Mouse (Mus musculus) liver, postnatal 0 days (tissue): ENCODE measurements around the gene Glra3. TPM values are rescaled to one million over a fixed set of nuclear protein-coding genes. Genes with fewer than 3 reads are reported as not detected.

ENCODE experiments used
- ATAC-seq: fragments of 200-750 bp; cut with Nextera tagmentation; 2 replicates; pipeline ENCODE4 v1.8.0; 2017; ENCODE audit warnings: mild to moderate bottlenecking, moderate library complexity
- DNase-seq: peaks from one replicate; pipeline ENCODE4 v3.0.0-alpha.2; 2016
- H3K27ac ChIP-seq: fragments of 300-500 bp; sonication (generic); 2 replicates; pipeline ENCODE4 v1.5.1; 2014; ENCODE audit warnings: antibody characterized with exemption, moderate library complexity, mild to moderate bottlenecking, low read depth
- H3K27me3 ChIP-seq: fragments of 300-500 bp; sonication (generic); 2 replicates; pipeline ENCODE4 v1.6.1; 2014; ENCODE audit warnings: low read length, control low read depth, mixed read lengths; ENCODE audit not compliant: insufficient read depth
- H3K36me3 ChIP-seq: fragments of 300-500 bp; sonication (generic); replicated peaks from 2 replicates; pipeline ENCODE4 v1.6.1; 2014; ENCODE audit warnings: mild to moderate bottlenecking, control low read depth, low read length, moderate library complexity, mixed read lengths; ENCODE audit not compliant: insufficient read depth
- H3K4me1 ChIP-seq: fragments of 300-500 bp; sonication (generic); 2 replicates; pipeline ENCODE4 v1.6.1; 2014; ENCODE audit warnings: antibody characterized with exemption, mild to moderate bottlenecking, control low read depth; ENCODE audit not compliant: insufficient read depth
- H3K4me2 ChIP-seq: fragments of 300-500 bp; sonication (generic); 2 replicates; pipeline ENCODE4 v1.6.1; 2014; ENCODE audit warnings: low read depth, mild to moderate bottlenecking, low read length, moderate library complexity, mixed read lengths
- H3K4me3 ChIP-seq: fragments of 300-500 bp; sonication (generic); 2 replicates; pipeline ENCODE4 v1.5.1; 2014; ENCODE audit warnings: low read depth, low read length
- H3K9ac ChIP-seq: fragments of 300-500 bp; sonication (generic); replicated peaks from 2 replicates; pipeline ENCODE4 v1.6.1; 2014; ENCODE audit warnings: mild to moderate bottlenecking, moderate library complexity
- H3K9me3 ChIP-seq: fragments of 300-500 bp; sonication (generic); 2 replicates; pipeline ENCODE4 v1.6.1; 2016; ENCODE audit warnings: mild to moderate bottlenecking, control low read depth, low read length, mixed read lengths
- CTCF ChIP-seq: sonication (generic); IDR thresholded peaks from 2 replicates; pipeline ENCODE4 v1.5.1; 2016; ENCODE audit warnings: antibody characterized with exemption, low read depth
- EP300 ChIP-seq: IDR thresholded peaks from 2 replicates; pipeline ENCODE4 v1.6.1; 2016; ENCODE audit warnings: antibody characterized with exemption, low read depth, mild to moderate bottlenecking
- WGBS: fragments of 180-500 bp; shearing (Covaris S2); extraction: QIAGEN DNeasy Blood & Tissue Kit; methylation state at CpG from one replicate; pipeline ENCODE4 v1.1.7; 2014; ENCODE audit not compliant: insufficient replicate concordance; 5-methylcytosine and 5-hydroxymethylcytosine counted together
- polyA plus RNA-seq: library from polyadenylated mRNA; unstranded; fragments of >200 nt; fragmentation: Nextera tagmentation; extraction: Ambion mirVana; gene quantifications from 2 replicates; pipeline ENCODE4 v1.2.1, GENCODE M21; 2015

Gene Glra3
- polyA plus RNA-seq, 1 experiment from 2014 or later, result not detected

DNA sequence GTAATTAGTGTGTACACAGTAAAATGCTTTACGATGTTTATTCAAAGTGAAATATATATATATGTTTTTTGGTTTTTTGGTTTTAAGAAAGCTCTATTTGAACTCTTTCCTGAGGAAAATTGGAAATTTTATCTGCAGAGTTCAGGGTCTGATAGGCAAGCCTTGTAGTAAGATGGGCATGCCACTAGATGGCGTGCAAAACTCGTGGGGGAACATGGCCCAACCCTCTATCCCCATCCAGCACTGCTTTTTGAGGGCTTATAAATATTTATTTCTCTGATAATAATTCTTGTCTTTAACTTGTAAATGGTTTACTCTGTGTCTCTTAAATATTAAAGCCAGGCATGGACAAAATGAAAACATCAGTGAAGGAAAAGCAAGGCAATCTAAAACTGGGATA, 122.8 kb downstream of the Glra3 start:
- DNase-seq (peak; percentile 62), ATAC-seq (no peak)
- Histone ChIP-seq H3K36me3 (no peaks in the 10 kb centered on the region), H3K27me3 (no peaks in the 10 kb centered on the region), H3K9ac (no peak overlapping the region), H3K4me3 (no peak overlapping the region), H3K9me3 (no peaks in the 10 kb centered on the region), H3K4me1 (no peaks in the 10 kb centered on the region), H3K27ac (no peak overlapping the region), H3K4me2 (no peak overlapping the region)
- TF ChIP-seq CTCF (peak; percentile 82), EP300 (no peak)
- 17% methylated on average over 3 of the region's 3 CpGs for WGBS

DNA sequence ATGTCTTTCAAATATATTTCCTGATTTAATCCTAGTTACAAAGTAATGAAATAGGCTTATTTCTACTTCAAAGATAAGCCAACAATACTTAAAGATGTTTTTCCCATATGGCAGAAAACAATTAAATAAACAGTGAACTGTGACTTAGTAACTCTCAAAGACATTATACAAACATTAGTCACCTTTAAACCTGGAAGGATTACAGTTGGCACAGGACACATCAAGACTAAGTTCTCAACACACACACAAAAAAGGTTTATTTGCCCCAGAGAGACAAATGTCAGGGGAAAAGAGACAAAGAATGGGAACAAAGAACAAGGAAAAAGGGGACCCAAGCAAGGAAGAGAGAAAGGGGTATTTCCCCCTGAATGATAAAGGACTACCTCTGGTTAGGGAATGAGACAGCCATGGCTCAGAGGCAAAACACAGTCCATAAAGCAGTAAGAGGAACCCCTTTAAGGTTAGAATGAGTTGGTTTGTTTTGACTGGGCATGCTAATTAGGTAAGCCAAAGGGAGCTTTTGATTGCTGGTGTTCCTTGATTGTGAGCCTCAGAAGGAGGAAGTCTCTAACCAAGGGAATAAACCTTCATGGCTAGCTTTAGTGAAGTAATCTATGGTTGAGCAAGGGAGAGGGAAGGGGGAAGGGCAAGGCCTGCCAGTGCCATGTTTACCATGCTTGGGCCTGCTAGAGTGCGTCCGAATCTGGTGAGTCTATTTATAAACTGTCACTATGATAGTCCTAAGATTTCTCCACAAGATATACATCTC, 130.4 kb downstream of the Glra3 start:
- no peaks in the 10 kb centered on the region for H3K9me3 ChIP-seq
- TF ChIP-seq CTCF (no peak), EP300 (no peak)
- H3K4me3 ChIP-seq, result no peak overlapping the region
- peak; percentile 17; the same call in 1 of the 2 replicates for ATAC-seq
- no peaks in the 10 kb centered on the region for H3K27me3 ChIP-seq
- H3K36me3 ChIP-seq, result no peaks in the 10 kb centered on the region
- H3K4me1 ChIP-seq, result no peaks in the 10 kb centered on the region
- H3K4me2 ChIP-seq, result no peak overlapping the region
- DNase-seq, result no peak
- WGBS, result 44% methylated on average over 2 of the region's 2 CpGs
- H3K27ac ChIP-seq, result no peak overlapping the region
- no peak overlapping the region for H3K9ac ChIP-seq

DNA sequence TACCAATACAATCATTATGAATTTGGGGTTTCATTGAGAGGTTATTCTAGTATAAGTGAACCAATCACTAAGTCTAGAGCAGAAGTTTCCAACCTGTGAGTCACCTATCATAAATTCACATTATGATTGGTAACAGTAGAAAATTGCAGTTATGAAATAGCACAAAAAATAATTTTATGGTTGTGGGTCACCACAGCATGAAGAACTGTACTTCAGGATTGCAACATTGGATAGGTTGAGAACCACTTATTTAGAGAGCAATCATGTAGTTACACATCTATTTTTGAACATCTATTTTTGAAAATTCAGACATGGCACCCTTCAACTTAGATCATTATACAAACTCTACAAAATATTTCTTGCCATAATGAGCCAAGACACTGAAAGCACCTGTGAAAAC, 143.4 kb downstream of the Glra3 start:
- Histone ChIP-seq H3K9me3 (no peaks in the 10 kb centered on the region), H3K4me1 (no peaks in the 10 kb centered on the region), H3K27me3 (no peaks in the 10 kb centered on the region), H3K36me3 (no peaks in the 10 kb centered on the region), H3K4me3 (no peak overlapping the region), H3K4me2 (no peak overlapping the region), H3K27ac (no peak overlapping the region), H3K9ac (no peak overlapping the region)
- no peak for ATAC-seq
- DNase-seq, result no peak
- TF ChIP-seq EP300, result no peak
- no peak for TF ChIP-seq CTCF

DNA sequence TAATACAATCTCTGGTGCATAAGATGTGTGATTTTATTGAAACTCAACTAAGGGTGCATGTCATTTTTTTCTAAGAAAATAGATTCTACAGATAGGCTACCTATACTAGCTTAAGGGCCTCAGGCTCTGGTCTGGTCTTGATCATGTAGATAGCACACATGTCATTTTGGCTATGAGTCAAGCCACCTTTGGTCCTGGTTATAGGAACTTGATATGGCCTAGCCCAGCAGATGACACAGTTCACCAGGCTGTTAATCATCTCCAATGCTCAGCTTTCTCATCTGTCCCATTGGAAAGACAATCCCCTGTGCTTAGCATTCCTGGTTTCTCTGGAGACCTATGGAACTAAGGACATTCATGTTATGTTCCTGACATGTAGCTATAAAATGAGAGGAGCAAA, 154.1 kb downstream of the Glra3 start:
- no peak for DNase-seq
- TF ChIP-seq CTCF, result no peak
- no peak for TF ChIP-seq EP300
- peak; percentile 57 for ATAC-seq

DNA sequence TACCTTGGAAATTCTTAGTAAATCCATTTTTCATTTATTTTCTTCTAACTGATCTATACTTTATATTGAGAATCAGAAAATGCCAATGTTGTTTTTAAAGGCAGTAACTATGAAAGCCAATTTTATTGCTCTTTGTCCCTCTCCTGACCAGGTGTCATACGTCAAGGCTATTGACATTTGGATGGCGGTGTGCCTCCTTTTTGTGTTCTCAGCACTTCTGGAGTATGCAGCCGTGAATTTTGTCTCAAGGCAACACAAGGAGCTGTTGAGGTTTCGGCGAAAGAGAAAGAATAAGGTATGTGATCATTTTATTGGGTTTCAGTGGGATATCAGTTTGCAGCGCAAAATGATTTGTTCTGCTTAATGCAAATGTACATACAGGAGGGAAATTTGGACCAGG, 170.0 kb downstream of the Glra3 start:
- H3K9me3 ChIP-seq, result no peaks in the 10 kb centered on the region
- H3K27me3 ChIP-seq, result no peaks in the 10 kb centered on the region
- no peak for TF ChIP-seq EP300
- TF ChIP-seq CTCF, result no peak
- no peak overlapping the region for H3K27ac ChIP-seq
- no peaks in the 10 kb centered on the region for H3K36me3 ChIP-seq
- no peak overlapping the region for H3K4me3 ChIP-seq
- no peak overlapping the region for H3K4me2 ChIP-seq
- H3K4me1 ChIP-seq, result no peaks in the 10 kb centered on the region
- no peak overlapping the region for H3K9ac ChIP-seq
- DNase-seq (no peak), ATAC-seq (no peak)
- 77% methylated on average over 6 of the region's 6 CpGs for WGBS

More for the DNA sequence above, 154.1 kb downstream of the Glra3 start:
- Histone ChIP-seq H3K36me3 (no peaks in the 10 kb centered on the region), H3K9ac (no peak overlapping the region), H3K4me1 (no peaks in the 10 kb centered on the region), H3K9me3 (no peaks in the 10 kb centered on the region), H3K27me3 (no peaks in the 10 kb centered on the region), H3K4me3 (no peak overlapping the region), H3K4me2 (no peak overlapping the region), H3K27ac (no peak overlapping the region)

DNA sequence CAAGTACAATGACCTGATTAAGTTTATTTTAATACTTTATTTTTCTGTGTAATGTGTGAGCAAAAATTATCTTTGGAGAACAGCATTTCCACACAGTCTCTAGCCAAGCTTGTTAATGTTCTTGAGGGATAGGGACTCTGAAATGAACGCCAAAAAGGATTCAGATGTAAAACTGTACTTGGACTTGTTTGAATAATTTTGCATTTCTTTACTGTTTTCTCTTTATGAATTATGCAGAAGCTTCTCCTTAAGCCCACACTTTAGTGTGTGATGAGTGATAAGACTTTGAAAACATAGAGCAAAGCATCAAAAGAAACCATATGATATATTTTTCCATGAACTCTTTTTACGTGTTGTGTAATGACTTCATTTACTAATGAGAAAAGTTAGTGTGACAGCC, 189.1 kb downstream of the Glra3 start:
- Histone ChIP-seq H3K27me3 (no peaks in the 10 kb centered on the region), H3K9ac (no peak overlapping the region), H3K4me1 (no peaks in the 10 kb centered on the region), H3K9me3 (no peaks in the 10 kb centered on the region), H3K4me2 (no peak overlapping the region), H3K36me3 (no peaks in the 10 kb centered on the region), H3K4me3 (no peak overlapping the region), H3K27ac (no peak overlapping the region)
- DNase-seq (no peak), ATAC-seq (no peak)
- 73% methylated on average over 2 of the region's 2 CpGs for WGBS
- TF ChIP-seq CTCF (no peak), EP300 (no peak)

DNA sequence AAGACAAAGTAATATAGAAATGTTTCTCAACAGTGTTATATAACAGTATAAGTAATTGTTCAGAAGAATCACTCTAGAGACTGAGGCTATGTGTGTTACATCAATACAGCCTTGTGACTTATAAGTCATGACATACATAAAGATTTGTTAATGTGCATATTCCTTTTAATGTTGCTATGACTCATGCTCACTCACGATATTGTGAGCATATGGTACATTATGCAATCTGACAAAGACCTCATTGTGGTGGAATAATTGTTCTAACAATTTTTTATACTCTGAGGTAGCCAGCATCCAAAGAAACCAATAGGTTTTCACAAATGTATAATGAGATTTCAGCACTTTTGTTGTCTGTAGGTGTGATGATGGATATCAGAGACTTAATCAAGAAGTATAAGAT, 210.4 kb downstream of the Glra3 start:
- no peak for TF ChIP-seq EP300
- TF ChIP-seq CTCF, result no peak
- no peak overlapping the region for H3K27ac ChIP-seq
- H3K4me3 ChIP-seq, result no peak overlapping the region
- ATAC-seq (no peak), DNase-seq (no peak)
- no peaks in the 10 kb centered on the region for H3K27me3 ChIP-seq
- no peak overlapping the region for H3K4me2 ChIP-seq
- no peaks in the 10 kb centered on the region for H3K36me3 ChIP-seq
- H3K9ac ChIP-seq, result no peak overlapping the region
- 58% methylated on average over 1 of the region's 1 CpGs for WGBS
- no peaks in the 10 kb centered on the region for H3K9me3 ChIP-seq
- H3K4me1 ChIP-seq, result no peaks in the 10 kb centered on the region
